Mouse (Mus musculus): ENCODE measurements around the gene Coq4.

Coq4 gene

DNA sequence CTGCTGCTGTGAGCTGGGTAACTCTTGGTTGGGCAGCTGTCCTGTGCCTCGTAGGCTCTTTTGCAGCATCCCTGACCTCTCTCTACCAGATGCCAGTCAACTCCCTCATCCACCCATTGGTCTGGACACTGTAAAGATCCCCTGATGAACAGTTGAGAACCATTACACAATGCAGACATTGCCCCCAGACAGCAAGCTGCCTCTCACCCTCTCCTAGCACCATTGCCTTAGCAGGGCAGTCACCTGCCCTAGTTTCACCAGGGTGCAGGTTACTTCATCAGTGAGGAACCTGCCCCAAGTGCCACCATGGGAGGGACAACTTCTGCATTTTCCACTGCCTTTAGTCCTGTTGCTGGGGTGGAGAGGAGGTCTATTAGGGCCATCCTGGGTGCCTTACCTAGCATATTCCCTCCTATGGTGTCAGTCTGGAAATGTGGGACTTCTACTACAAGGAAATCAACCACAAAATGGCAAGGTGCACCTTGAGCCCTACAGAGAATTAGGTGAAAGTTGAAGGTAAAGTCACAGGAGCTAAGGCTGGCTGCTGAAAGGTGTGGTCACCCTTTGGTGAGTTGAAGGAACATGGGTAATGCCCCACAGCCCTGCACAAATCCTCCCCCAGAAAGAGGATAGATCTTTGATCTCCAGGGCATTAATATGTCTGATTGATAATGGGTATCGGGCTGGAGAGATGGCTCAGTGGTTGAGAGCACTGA is 5.6 kb downstream of the Coq4 start:
- no peak for DNase-seq (ENCODE audit: low read depth)

DNA sequence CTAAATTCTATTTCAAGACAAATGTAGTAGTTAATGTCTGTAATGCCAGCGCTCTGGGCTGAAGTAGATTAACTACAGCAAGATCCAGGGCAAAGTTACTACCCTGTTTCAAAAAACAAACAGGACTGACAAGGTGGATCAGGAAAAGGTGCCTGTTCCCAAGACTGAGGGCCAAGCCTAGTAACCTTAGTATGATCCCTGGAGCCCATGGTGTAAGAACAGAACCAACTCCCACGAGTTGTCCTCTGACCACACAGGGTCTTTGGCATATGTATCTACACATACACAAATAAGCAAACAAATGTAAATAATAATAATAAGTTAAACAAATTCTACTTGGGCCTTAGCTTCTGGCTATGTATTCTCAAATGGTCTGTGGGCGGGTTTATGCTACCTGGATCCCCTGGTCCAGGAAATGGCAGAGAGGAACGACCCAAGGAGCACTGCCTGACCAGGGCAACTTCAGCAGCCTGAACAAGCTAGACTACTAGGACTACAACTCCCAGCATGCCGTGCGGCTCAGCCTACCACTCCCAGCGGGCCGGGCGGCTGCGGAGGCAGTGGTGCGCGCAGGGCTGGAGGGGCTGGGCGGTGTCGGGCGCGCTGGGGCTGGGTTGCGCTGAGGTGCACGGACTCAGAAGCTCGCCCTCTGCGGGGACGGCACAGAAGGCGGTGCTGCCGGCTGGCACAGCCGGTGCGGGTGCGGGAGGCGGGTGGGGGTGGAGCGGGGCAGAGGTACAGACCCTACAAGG is 15.0 kb downstream of the Coq4 start, which contains the start of gene Slc27a4:
Slc27a4 (plus strand) TSS at position 560 of the 752 bp plus-strand sequence.
- peak; percentile 94 for DNase-seq (ENCODE audit: low read depth)

DNA sequence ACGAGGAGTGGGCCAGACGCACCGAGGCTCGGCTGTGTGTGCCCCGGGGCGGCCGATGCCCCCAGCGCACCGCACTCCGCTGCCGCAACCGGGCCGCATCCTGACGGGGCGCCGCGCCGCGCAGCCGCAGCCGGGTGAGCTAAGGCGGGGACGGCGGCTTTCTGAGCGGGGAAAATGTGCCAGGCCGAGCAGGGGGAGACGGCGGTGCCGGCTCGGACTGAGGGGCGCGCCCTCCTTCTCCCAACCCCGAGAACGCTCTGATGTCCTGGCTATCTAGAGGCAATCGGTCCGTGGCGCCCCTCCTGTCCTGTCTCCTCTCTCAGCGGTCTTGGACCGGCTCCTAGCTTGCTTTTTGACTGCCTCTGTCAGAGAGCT is 15.5 kb downstream of the Coq4 start:
- DNase-seq (ENCODE audit: low read depth): no peak

DNA sequence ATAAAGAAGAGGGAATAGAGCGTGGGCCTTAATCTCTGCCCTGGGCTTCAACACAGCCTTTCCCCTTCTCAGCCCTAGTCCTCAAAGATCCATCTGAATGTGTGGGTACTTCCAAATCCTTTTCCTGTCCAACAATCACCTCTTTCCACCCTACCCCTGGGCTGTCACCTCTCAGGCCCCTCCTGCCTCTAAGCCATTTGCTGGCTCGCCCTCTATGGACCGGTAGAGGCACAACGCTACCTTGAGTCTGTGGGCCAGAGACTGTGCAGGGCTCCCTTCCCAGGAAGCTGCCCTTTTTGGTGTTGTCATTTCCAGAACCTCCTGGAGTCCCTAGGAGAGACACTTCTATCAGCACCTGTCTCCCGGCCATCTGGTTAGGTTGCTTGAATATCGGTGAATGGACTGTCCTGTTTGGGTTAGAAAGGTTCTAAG is 16.1 kb downstream of the Coq4 start:
- peak; percentile 55 for DNase-seq (ENCODE audit: low read depth)

GRCm38 (mm10) chr2:29815678-29816371 is 28.5 kb downstream of the Coq4 start:
- no peak for DNase-seq (ENCODE audit: low read depth)

GRCm38 (mm10) chr2:29817426-29818232 is 30.3 kb downstream of the Coq4 start:
- DNase-seq (ENCODE audit: low read depth): peak; percentile 91

DNA sequence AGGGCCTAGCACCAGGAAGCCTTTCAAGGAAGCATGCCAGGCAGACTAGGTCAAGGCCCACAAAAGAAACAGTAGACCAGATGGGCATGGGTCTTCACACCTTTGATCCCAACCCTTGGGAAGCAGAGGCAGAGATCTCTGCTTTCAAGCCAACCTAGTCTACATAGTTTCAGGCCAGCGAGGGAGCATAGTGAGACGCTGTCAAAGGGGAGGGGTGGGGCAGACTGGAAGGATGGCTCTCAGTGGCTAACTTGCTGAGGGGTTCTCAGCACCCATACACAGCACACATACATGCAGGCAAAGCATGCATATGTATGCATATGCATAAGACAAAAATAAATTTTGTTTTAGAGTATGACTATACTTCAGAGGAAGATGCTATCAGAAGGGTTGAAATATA is 32.1 kb downstream of the Coq4 start:
- DNase-seq (ENCODE audit: low read depth): no peak

GRCm38 (mm10) chr2:29820025-29820817 is 32.9 kb downstream of the Coq4 start, which contains the start of gene Urm1:
Gene Urm1, plus strand, starts transcription at chr2:29820075.
- peak; percentile 73 for DNase-seq (ENCODE audit: low read depth)

- DNase-seq (ENCODE audit: low read depth): peak; percentile 13
Observed at GRCm38 (mm10) chr2:29826318-29826925, 39.1 kb downstream of the Coq4 start.

DNA sequence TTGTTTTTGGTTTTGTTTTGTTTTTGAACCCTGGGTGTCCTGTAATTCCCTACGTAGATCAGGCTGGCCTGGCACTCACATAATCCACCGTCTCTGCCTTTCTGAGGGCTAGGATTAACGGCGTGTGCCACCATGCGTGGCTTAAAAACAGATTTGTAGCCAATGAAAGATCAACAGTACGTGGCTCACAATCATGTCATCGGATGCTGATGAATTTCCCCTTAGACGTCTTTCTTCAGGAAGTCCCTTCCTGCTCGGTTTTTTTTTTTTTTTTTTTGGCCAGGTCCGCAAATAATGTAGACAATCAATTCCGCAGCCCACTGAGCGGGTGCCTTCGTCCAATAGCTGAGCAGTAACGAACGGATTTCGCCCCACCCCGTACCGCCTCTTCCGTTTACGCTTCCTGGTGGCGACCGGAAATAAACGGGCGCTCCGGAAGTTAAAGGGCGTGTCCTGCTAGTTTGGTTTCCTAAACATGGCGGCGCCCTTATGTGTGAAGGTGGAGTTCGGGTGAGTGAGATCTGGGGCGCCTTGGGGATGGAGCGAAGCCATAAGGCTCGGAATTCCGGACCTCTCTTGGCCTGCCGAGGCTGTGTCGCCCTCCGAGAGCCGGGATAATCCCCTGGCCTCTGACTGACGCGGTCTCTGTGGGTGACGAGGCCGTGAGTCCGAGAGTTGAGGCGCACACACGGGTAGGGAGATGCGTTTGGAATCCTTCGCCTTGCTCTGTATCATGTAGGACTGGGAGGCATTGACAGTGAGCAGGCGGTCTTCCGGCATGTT is 39.8 kb downstream of the Coq4 start:
- DNase-seq (ENCODE audit: low read depth): peak; percentile 98

- no peak for DNase-seq (ENCODE audit: low read depth)
Observed at GRCm38 (mm10) chr2:29827709-29828024, 40.4 kb downstream of the Coq4 start.

GRCm38 (mm10) chr2:29831106-29831505 is 43.8 kb downstream of the Coq4 start:
- DNase-seq (ENCODE audit: low read depth): no peak

- no peak for DNase-seq (ENCODE audit: low read depth)
Observed at GRCm38 (mm10) chr2:29833796-29834195, 46.5 kb downstream of the Coq4 start.

GRCm38 (mm10) chr2:29835391-29835899 is 48.2 kb downstream of the Coq4 start:
- DNase-seq (ENCODE audit: low read depth): no peak

DNA sequence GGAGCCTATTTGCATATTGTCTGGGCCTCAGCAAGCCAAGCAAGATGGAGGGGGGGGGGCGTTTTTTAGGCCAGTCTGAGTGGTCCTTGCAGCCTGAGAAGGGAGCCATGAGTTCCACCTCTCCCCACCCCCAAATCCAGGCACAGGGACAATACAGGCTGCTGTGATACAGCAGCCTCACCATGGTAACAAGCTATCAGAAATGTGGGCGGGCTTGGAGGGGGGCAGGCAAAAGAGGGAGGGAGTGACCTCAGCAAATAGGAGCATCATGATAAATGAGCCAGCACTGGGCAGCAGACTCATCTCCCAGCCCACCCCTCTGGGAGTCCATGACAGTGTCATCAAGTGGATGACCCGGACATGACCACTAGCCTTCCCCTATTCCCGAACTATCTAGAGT is 52.2 kb downstream of the Coq4 start:
- DNase-seq (ENCODE audit: low read depth): no peak

DNA sequence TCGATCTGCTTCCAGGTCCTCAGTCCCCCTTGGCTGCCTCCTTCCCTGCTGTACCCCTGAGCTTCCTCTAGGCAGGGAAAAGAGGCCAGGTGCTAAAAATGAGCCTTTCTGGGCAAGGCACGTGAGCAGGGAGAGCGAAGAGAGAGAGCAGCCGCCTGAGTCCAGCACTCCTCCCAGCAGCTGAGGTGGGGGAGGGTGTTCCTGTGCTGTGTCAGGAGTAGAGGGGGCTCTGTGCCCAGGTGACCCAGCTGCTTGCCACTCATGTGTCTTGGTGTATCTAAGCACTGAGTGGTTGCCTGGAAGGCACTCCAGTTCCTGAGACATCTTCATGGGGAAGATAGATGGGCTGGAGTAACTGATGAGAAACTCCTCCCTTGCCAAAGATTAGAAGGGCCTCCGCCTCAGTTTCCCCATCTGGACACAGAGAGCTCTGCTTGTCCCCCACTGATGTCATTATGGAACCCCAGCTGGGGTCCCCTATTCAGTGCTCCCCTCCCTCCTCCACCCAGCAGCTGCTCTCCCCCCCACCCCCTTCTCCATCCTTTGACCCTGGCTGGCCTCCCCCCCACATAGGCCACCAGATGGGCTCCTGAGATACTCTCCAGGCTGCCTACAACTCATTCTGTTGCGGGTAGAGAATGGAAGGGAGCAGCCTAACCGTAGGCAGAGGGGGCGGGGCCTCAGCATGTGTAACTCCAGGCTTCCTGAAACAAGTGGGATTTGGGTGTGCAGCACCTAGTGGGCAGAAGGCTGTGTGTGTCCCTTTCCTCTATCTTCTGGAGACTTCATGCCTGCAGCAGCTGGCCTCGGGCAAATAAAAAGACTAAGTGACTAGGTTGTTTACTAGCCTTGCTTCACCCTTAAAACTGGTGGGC is 56.2 kb downstream of the Coq4 start:
- no peak for DNase-seq (ENCODE audit: low read depth)

DNA sequence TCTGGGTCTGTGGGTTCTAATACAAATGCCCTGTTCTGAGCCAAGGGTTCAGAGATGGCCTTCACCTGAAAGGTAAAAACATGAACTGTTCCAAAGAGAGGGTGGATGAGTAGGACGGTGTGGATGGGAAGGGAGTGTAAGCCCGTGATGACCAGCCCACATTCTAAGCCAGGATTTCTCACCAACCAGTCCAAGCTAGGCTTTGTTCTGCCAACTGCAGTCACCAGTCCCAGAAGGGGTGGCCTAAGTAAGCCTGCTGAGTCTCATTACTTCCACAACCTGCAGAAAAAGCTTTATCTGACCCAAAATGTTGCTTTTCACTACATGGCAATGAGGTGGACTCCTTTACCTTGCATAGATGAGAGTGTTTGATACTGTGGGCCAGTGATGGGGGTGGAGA is 56.8 kb downstream of the Coq4 start:
- no peak for DNase-seq (ENCODE audit: low read depth)

DNA sequence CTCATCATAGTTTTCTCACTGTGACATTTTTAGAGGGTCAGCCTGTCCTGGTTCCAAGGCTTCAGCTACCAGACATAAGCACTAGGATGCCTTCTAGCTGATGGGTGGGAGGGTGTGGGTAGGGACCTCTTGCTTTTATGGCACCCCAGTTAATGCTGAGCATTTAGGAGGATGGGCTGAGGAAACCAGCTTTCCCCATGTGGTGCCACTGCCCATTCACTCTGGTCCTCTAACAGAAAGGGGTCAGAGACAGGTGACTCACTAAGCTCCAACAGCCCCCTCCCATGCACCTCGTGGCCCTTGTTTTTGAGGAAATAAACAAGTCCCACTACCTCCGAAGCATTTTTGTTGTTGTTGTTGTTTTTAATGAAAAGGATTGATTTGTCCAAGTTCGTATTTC is 57.4 kb downstream of the Coq4 start:
- DNase-seq (ENCODE audit: low read depth): no peak

GRCm38 (mm10) chr2:29845636-29846035 is 58.3 kb downstream of the Coq4 start:
- no peak for DNase-seq (ENCODE audit: low read depth)
